9 mouse cellular contexts compared by ENCODE assay signal in genomic region chr3:97933251-97933650, GRCm38 (mm10). TPM values are rescaled to one million over a fixed set of nuclear protein-coding genes. Genes with fewer than 3 reads are reported as not detected.
A peak's percentile ranks its signal among the peaks of the same experiment; 100 is the strongest.
DNase-seq lines count a peak whose midpoint lies in the region; ATAC-seq and TF ChIP-seq lines count a peak whose summit lies in the region.
"Had no signal": no experiment of that assay in that cellular context is flagged by ENCODE, and none has a peak within 500 bp of the region (broad histone marks: within the 10 kb centered on the region; RNA-seq: fewer than 3 reads in every experiment).

No protein-coding gene starts in this region.

- 20% methylated on average over 6 of the region's 6 CpGs for WGBS in hindbrain, embryonic 10.5 days
- 44% methylated on average over 6 of the region's 6 CpGs for WGBS in hindbrain, embryonic 16.5 days
- WGBS in limb, embryonic 13.5 days: 32% methylated on average over 6 of the region's 6 CpGs
- WGBS in cerebellum, adult 2 months: 63% methylated on average over 6 of the region's 6 CpGs

- TF ChIP-seq POLR2A in cerebellum, adult 2 months (IDR thresholded peaks at IDR 0.05; ENCODE audit: borderline replicate concordance, insufficient read depth, low read length): no peak

- H3K27me3 ChIP-seq in hindbrain, embryonic 10.5 days (ENCODE audit: insufficient read depth, poor library complexity, severe bottlenecking): peaks cover 24% of the 10 kb centered on the region
- H3K27me3 ChIP-seq in hindbrain, embryonic 16.5 days (replicated peaks; ENCODE audit: control insufficient read depth, insufficient read depth, low read length): no peaks in the 10 kb centered on the region
- peaks cover 5% of the 10 kb centered on the region; the same call in 1 of the 2 replicates for H3K27me3 ChIP-seq in limb, embryonic 13.5 days
- no peaks in the 10 kb centered on the region for H3K27me3 ChIP-seq in cerebellum, adult 2 months (ENCODE audit: control insufficient read depth, insufficient read depth, low read length)
- H3K27me3 ChIP-seq: Patski had no signal

- H3K9me3 ChIP-seq in hindbrain, embryonic 10.5 days: no peaks in the 10 kb centered on the region
- H3K9me3 ChIP-seq in hindbrain, embryonic 16.5 days (ENCODE audit: control insufficient read depth, low read length): no peaks in the 10 kb centered on the region
- H3K9me3 ChIP-seq in limb, embryonic 13.5 days: no peaks in the 10 kb centered on the region

- H3K27ac ChIP-seq in hindbrain, embryonic 10.5 days: peak overlapping the region; percentile 0
- no peak overlapping the region for H3K27ac ChIP-seq in hindbrain, embryonic 16.5 days (ENCODE audit: low read depth, low read length)
- H3K27ac ChIP-seq in limb, embryonic 13.5 days: no peak overlapping the region
- H3K27ac ChIP-seq in cerebellum, adult 2 months (ENCODE audit: insufficient read depth, low read length): no peak overlapping the region

- H3K36me3 ChIP-seq in hindbrain, embryonic 10.5 days: no peaks in the 10 kb centered on the region
- no peaks in the 10 kb centered on the region for H3K36me3 ChIP-seq in hindbrain, embryonic 16.5 days (ENCODE audit: control insufficient read depth, insufficient read depth, low read length)
- no peaks in the 10 kb centered on the region for H3K36me3 ChIP-seq in limb, embryonic 13.5 days

- no peak overlapping the region for H3K9ac ChIP-seq in hindbrain, embryonic 16.5 days (ENCODE audit: low read depth, low read length)
- H3K9ac ChIP-seq in limb, embryonic 13.5 days: no peak overlapping the region

- H3K4me1 ChIP-seq in hindbrain, embryonic 10.5 days (replicated peaks): peaks cover 61% of the 10 kb centered on the region
- H3K4me1 ChIP-seq in hindbrain, embryonic 16.5 days (ENCODE audit: control insufficient read depth, insufficient read depth, low read depth, low read length): peaks cover 9% of the 10 kb centered on the region
- H3K4me1 ChIP-seq in limb, embryonic 13.5 days: peaks cover 53% of the 10 kb centered on the region
- H3K4me1 ChIP-seq in cerebellum, adult 2 months (ENCODE audit: control insufficient read depth, insufficient read depth, low read length): peaks cover 3% of the 10 kb centered on the region; the same call in 1 of the 2 replicates

- no peak overlapping the region for H3K4me2 ChIP-seq in hindbrain, embryonic 16.5 days (ENCODE audit: low read length)
- peak overlapping the region; percentile 57 for H3K4me2 ChIP-seq in limb, embryonic 13.5 days (replicated peaks)

- TF ChIP-seq CTCF in cerebellum, adult 2 months (IDR thresholded peaks at IDR 0.05; ENCODE audit: borderline replicate concordance, insufficient read depth, low read depth, low read length): no peak

- no peak for ATAC-seq in hindbrain, embryonic 16.5 days
- ATAC-seq in limb, embryonic 13.5 days (ENCODE audit: low FRiP score, low read depth): no peak
- ATAC-seq: Patski had no signal

- no peak for DNase-seq in hindbrain, embryonic 10.5 days (ENCODE audit: low spot score)
- peak; percentile 82 for DNase-seq in MEL-GATA-1-ER (ENCODE audit: extremely low read depth, low read depth)
- DNase-seq in spleen, postnatal 36 days (ENCODE audit: low spot score in 2 of 2): peak; percentile 81 to 82
- no peak for DNase-seq in adrenal gland, adult 2 months
- DNase-seq in right cerebral cortex, postnatal 4 days: no peak
- DNase-seq in cerebellum, adult 2 months: no peak

- H3K4me3 ChIP-seq in hindbrain, embryonic 10.5 days: no peak overlapping the region
- H3K4me3 ChIP-seq in hindbrain, embryonic 16.5 days (ENCODE audit: low read length): no peak overlapping the region
- H3K4me3 ChIP-seq in limb, embryonic 13.5 days: no peak overlapping the region
- no peak overlapping the region for H3K4me3 ChIP-seq in cerebellum, adult 2 months (replicated peaks; ENCODE audit: insufficient read depth, low read depth, low read length)

RNA-seq across cellular contexts. Expression of gene Sec22b, which starts 32.3 kb away (rescaled TPM):
- 109 and 121 TPM in 2 replicates for polyA plus RNA-seq in hindbrain, embryonic 10.5 days (2016; fragmentation: Nextera tagmentation; extraction: Ambion mirVana)
- 97.5 and 102 TPM in 2 replicates for polyA plus RNA-seq in hindbrain, embryonic 16.5 days (2015; fragmentation: Nextera tagmentation; extraction: Ambion mirVana)
- polyA plus RNA-seq in limb, embryonic 13.5 days (2015; fragmentation: Nextera tagmentation; extraction: Ambion mirVana): 157 and 165 TPM in 2 replicates
- total RNA-seq in adrenal gland, adult 2 months (2021): 100 to 1,000 TPM in 1 of 2 experiments, 10 to 100 TPM in 1; 98.8 to 160 TPM
- polyA plus RNA-seq in adrenal gland, adult 2 months (2012; rRNA removed): 15.5 and 21.4 TPM in 2 replicates
- polyA plus RNA-seq in cerebellum, adult 2 months (2012; rRNA removed): 69.9 and 70.5 TPM in 2 replicates

RNA-seq across cellular contexts. Expression of gene Pde4dip, which starts 44.7 kb away (rescaled TPM):
- 22.4 and 29.4 TPM in 2 replicates for polyA plus RNA-seq in hindbrain, embryonic 10.5 days (2016; fragmentation: Nextera tagmentation; extraction: Ambion mirVana)
- polyA plus RNA-seq in hindbrain, embryonic 16.5 days (2015; fragmentation: Nextera tagmentation; extraction: Ambion mirVana): 60.3 and 69.9 TPM in 2 replicates
- polyA plus RNA-seq in limb, embryonic 13.5 days (2015; fragmentation: Nextera tagmentation; extraction: Ambion mirVana): 31.8 and 36.6 TPM in 2 replicates
- 10 to 100 TPM; 24.6 to 39.7 TPM for total RNA-seq in adrenal gland, adult 2 months (2021)
- polyA plus RNA-seq in adrenal gland, adult 2 months (2012; rRNA removed): 13.1 and 17.7 TPM in 2 replicates
- polyA plus RNA-seq in cerebellum, adult 2 months (2012; rRNA removed): 88.6 and 93.9 TPM in 2 replicates

Comparison
In these comparisons a context has a peak if more than half of its experiments do, and no peak if none do; other contexts are left out.
1. DNase-seq: peak in MEL-GATA-1-ER (single experiment) and spleen, postnatal 36 days (2 of 2); none in hindbrain, embryonic 10.5 days (single experiment), adrenal gland, adult 2 months (single experiment), right cerebral cortex, postnatal 4 days (single experiment) and cerebellum, adult 2 months (0 of 2).